Mouse (Mus musculus): ENCODE measurements at regions not wholly inside any gene's neighbourhood (a gene's known extent, or its start where the extent isn't known, plus 50 kb on each side); places are given as distances from the start of the nearest gene placed in this dataset.
"Not testable (repeated sequence)": the region's sequence is repeated elsewhere in the genome, so short reads cannot be mapped to it uniquely, and the experiment has no call there.

DNA sequence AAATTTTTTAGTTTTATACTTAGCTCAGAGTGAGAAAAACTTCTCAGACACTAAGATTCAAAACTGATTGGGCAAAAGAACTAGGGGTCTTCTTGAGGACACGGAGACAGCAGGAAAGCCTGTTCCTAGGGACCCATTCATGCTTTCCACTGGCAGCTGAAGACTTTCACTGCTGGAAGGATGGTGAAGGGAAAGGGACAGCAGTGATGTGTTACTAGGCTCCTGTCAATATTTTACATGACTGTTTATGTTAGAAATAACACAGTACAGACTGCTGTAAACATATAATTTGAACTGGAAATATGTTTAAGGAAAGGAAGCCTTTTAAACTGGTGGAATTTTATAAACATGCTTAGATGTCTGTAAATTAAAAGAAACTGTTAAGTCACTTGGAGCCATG is 537.0 kb downstream of the Sema5a start:
- not testable (repeated sequence) for TF ChIP-seq POLR2A (IDR thresholded peaks at IDR 0.05; ENCODE audit: insufficient read depth, low read depth, low read length); CTCF (IDR thresholded peaks at IDR 0.05)
